8 mouse cellular contexts compared by ENCODE assay signal in the genomic region with DNA sequence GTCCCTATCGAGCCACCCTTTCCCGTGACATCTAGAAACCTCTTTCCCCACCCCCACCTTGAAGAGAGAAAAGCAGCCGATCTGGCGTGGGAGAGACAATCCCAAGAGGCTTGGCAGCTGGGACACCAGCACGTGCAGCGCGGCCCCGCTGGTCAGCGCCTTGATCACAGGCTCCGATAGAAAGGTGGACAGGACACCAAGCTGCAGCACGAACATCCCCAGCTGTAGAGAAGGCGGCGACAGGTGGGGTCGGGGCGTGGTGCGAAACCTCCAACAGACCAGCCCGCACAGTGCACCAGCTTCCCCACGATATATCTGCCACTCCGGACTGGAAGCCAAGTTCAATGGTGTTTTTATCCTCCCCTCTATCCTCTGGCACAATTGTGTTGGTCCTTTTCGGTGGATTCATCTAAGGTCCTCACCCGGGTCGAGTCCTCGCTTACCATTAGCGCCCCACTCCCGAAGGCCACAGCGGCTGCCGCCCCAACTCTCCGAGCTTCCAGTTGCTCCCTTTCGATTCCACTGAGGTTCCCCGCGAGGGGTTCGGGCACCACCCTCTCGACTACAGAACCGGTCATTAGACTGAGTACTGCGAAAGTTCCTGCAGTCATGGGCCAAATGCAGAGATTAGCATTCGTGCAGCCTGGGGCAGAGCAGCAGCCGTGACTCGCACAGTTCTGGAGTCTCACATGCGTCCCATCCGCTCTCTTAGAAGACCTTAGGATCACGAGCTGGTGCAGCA. TPM values are rescaled to one million over a fixed set of nuclear protein-coding genes. Genes with fewer than 3 reads are reported as not detected.
DNase-seq lines count a peak whose midpoint lies in the region.

No protein-coding gene starts in this region.

- peak overlapping the region; percentile 42 for H3K4me3 ChIP-seq in limb, embryonic 10.5 days

- no peak overlapping the region for H3K27ac ChIP-seq in limb, embryonic 10.5 days

- peaks cover 14% of the 10 kb centered on the region for H3K36me3 ChIP-seq in limb, embryonic 10.5 days

- no peaks in the 10 kb centered on the region for H3K9me3 ChIP-seq in limb, embryonic 10.5 days (replicated peaks)

- peaks cover 82% of the 10 kb centered on the region for H3K27me3 ChIP-seq in limb, embryonic 10.5 days (ENCODE audit: low read depth, poor library complexity, severe bottlenecking)

- WGBS in limb, embryonic 10.5 days: 5% methylated on average over 41 of the region's 41 CpGs

- DNase-seq in cerebellum, adult 11-12 months: peak; percentile 42
- DNase-seq in cerebellum, adult 11 months: no peak
- DNase-seq in right cerebral cortex, postnatal 25 days: peak; percentile 3
- no peak for DNase-seq in right cerebral cortex, postnatal 4 days
- DNase-seq in limb, embryonic 10.5 days (ENCODE audit: low spot score): peak; percentile 52
- peak; percentile 48 for DNase-seq in naive thymus-derived CD4-positive, alpha-beta T cell, adult 2 months (ENCODE audit: low read depth)
- DNase-seq in left cerebral cortex, postnatal 25 days (ENCODE audit: low spot score in 2 of 2): no peak
- no peak for DNase-seq in adrenal gland, postnatal 4 days (ENCODE audit: low spot score in 2 of 2)

- H3K4me1 ChIP-seq in limb, embryonic 10.5 days: peaks cover 53% of the 10 kb centered on the region

- intact Hi-C loops in left cerebral cortex, postnatal 25 days (cut with DNase I): no loop called here

RNA-seq across cellular contexts. Expression of a gene that starts 2.0 kb away (rescaled TPM):
- 3.4 and 4.1 TPM in 2 replicates for polyA plus RNA-seq in limb, embryonic 10.5 days (2016; fragmentation: Nextera tagmentation; extraction: Ambion mirVana)
- 1 to 10 TPM; 2.4 to 4.1 TPM for total RNA-seq in left cerebral cortex, postnatal 25 days (2021)
- 1 to 10 TPM; 1.6 to 3.0 TPM for total RNA-seq in adrenal gland, postnatal 4 days (2021)

RNA-seq across cellular contexts. Expression of a gene that starts 11.4 kb away (rescaled TPM):
- 25.8 and 36.3 TPM in 2 replicates for polyA plus RNA-seq in limb, embryonic 10.5 days (2016; fragmentation: Nextera tagmentation; extraction: Ambion mirVana)
- total RNA-seq in left cerebral cortex, postnatal 25 days (2021): 100 to 1,000 TPM; 142 to 156 TPM
- total RNA-seq in adrenal gland, postnatal 4 days (2021): 10 to 100 TPM; 34.7 to 45.3 TPM

RNA-seq across cellular contexts. Expression of a gene that starts 13.4 kb away (rescaled TPM):
- 2.8 and 3.4 TPM in 2 replicates for polyA plus RNA-seq in limb, embryonic 10.5 days (2016; fragmentation: Nextera tagmentation; extraction: Ambion mirVana)
- total RNA-seq in left cerebral cortex, postnatal 25 days (2021): 100 to 1,000 TPM; 111 to 116 TPM
- total RNA-seq in adrenal gland, postnatal 4 days (2021): 10 to 100 TPM; 10.6 to 11.7 TPM

RNA-seq across cellular contexts. Expression of a gene that starts 17.1 kb away (rescaled TPM):
- 91.4 and 122 TPM in 2 replicates for polyA plus RNA-seq in limb, embryonic 10.5 days (2016; fragmentation: Nextera tagmentation; extraction: Ambion mirVana)
- 100 to 1,000 TPM; 210 TPM for total RNA-seq in left cerebral cortex, postnatal 25 days (2021)
- 100 to 1,000 TPM; 111 to 126 TPM for total RNA-seq in adrenal gland, postnatal 4 days (2021)

RNA-seq across cellular contexts. Expression of a gene that starts 32.9 kb away (rescaled TPM):
- 25.0 and 27.8 TPM in 2 replicates for polyA plus RNA-seq in limb, embryonic 10.5 days (2016; fragmentation: Nextera tagmentation; extraction: Ambion mirVana)
- 10 to 100 TPM; 95.2 to 95.6 TPM for total RNA-seq in left cerebral cortex, postnatal 25 days (2021)
- 10 to 100 TPM; 37.5 to 39.8 TPM for total RNA-seq in adrenal gland, postnatal 4 days (2021)

Comparison
In these comparisons a context has a peak if more than half of its experiments do, and no peak if none do; other contexts are left out.
1. DNase-seq: peak in cerebellum, adult 11-12 months (single experiment), right cerebral cortex, postnatal 25 days (single experiment), limb, embryonic 10.5 days (single experiment) and naive thymus-derived CD4-positive, alpha-beta T cell, adult 2 months (single experiment); none in cerebellum, adult 11 months (single experiment), right cerebral cortex, postnatal 4 days (single experiment), left cerebral cortex, postnatal 25 days (0 of 2) and adrenal gland, postnatal 4 days (0 of 2).
2. RNA of a gene that starts 13.4 kb away (total RNA-seq): 111 to 116 TPM in left cerebral cortex, postnatal 25 days; 10.6 to 11.7 TPM in adrenal gland, postnatal 4 days; every median in the first group is over 4 times any median in the second.